Mouse (Mus musculus): ENCODE data around the gene Adam1a.

Gene Adam1a

DNA sequence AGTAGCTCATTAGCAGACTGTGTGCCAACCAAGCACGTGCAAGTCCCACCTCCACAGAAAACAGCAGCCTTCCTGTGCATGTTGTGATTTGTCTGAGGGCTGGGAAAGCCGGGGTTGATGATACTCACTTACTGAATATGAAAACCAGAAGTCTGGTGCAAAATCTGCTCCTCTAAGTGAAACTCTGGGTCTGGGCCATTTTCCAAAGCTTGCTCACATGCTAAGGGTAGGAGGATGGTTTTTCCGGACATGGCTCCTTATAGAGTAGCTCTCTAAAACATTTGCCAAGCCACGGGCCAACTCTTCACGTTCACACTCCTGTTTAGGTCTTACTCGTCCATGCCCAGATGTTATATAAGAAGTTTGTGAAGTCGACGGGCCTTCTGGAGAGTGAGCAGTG lies 52.0 kb downstream of the Adam1a start:
- DNase-seq (ENCODE audit: low spot score), result no peak

DNA sequence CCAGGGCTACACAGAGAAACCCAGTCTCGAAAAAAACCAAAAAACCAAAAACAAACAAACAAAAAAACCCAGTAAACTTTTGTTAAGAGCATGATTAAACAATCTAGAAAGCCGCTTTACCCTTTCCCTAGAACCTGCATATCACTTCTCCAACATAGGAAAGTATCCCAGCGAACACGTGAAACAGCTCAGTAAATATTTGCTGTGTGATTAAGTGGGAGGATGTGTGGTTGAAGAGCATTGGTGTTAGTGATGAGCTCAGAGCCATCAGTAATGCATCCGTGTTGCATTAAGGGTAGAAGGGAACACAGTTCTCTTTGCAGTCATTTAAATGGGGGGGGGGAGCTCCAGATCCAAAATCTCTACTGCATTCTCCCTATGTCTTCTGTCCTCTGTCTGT lies 60.5 kb downstream of the Adam1a start:
- no peak for DNase-seq (ENCODE audit: low spot score)

DNA sequence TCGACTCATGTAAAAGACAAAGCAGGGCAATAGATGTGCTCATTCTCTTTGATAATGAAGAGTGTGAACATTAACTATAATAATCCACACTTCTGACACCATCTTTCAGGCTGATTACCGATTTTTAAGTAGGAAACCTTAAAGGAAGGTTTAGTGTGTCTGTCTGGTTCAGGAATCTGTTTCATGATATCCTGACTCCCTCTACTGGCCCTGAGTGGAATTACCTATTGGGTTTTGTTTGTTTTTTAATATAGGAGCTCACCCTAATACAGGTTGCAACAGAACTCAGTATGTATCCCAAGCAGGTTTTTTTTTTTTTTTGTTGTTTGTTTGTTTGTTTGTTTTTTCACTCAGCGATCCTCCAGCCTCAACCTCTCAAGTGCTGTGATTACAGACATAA lies 67.6 kb downstream of the Adam1a start:
- DNase-seq (ENCODE audit: low spot score), result peak; percentile 90

DNA sequence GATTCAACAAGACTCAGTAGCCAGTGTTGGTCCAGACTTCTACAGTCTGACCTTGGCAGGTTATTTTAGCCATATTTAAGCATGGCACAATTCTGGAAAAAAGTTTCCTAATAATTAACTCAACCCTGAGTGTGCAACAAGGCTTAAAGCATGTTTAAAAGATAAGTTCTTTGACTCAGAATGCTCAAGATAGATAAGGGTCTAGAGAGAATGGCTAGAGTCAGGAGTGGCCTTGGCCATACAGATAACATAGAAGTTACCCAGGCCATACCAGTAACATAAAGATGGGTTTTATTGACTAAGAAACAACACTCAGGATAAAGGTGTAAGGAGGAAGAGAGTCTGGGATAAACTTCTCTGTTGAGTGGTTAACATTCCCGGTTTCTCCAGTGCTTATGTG lies 69.2 kb downstream of the Adam1a start:
- DNase-seq (ENCODE audit: low spot score), result no peak

DNA sequence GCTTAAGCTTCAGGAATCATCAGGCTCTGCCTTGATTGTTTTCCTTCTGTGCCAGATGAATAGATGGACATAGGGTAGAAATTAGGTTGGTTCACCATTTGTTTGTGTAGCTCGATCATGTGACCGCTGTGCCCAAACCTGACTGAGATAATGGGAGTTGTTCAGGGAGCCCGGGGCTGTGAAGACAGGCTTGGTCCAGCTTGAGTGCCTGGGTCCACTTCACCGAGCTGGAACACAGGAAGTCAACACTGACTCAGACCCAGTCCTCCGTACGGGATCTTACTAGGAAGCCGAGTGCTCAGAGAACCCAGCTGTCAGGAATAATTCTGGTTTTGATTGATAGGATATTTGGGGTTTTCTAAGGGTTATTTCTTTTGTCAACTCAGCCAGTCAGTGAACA lies 70.7 kb downstream of the Adam1a start:
- DNase-seq (ENCODE audit: low spot score), result no peak

DNA sequence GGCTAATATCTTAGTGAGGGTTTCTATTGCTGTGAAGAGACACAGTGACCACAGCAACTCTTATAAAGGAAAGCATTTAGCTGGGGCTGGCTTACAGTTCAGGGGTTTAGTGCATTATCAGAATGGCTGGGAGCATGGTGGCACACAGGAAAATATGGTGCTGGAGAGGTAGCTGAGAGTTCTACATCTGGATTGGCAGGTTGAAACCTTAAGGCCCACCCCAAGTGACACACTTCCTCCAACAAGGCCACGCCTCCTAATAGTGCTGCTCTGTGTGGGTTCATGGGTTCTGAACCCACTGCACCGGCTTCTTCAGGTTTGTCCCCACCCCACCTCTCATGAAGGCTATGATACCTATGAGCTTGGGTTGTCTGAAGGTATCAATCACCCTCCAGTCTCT lies 72.9 kb downstream of the Adam1a start:
- no peak for DNase-seq (ENCODE audit: low spot score)

DNA sequence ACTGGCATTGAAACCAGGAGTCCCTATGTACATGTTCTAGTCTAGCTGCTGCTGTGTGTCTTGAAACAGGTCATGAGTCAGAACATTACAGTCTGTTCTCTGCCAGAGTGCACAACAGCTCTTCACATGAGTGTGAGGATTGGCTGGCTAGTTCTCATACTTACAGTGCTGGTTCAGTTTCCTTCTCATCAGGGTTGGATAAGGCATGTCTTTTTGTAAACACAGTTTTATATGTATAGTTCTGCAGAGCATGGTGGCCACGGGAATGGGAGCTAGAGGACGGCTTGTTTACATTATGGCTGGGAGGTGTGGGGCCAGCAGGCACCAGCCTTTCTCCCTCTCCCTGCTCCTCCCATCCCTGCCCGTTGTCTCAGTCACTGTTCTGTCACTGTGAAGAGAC lies 75.7 kb downstream of the Adam1a start:
- no peak for DNase-seq (ENCODE audit: low spot score)
